Mouse (Mus musculus): ENCODE results near the gene Serpina3f.

DNA sequence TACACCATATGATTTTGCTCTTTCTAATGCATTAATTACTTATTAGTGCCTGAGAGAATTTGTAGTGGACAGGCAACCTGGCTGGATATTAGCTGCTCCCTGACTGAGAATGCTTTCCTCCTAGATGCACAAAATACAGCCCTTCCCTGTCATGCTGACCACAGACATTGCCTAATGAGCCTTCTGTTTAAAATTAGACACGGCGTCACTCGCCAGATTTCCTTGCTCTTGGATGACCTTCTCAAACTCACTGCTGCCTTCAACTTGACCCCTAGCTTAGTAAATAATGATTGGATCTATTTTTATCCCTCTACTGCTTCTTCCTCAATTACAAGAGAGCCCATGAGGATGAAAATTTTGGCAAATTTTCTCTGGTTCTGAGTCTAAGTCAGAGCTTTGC, 39.6 kb upstream of the Serpina3f start:
- TF ChIP-seq SIN3A (IDR thresholded peaks at IDR 0.05; ENCODE audit: low read length) (no peak), USF2 (IDR thresholded peaks at IDR 0.05; ENCODE audit: borderline replicate concordance in 1 of 2, insufficient read depth in 1 of 2, low read depth in 1 of 2, low read length in 2 of 2) (no peak), TAL1 (IDR thresholded peaks at IDR 0.05; ENCODE audit: low read length) (no peak), EP300 (IDR thresholded peaks at IDR 0.05; ENCODE audit: low read depth in 1 of 2, low read length in 2 of 2) (no peak)

Measured in MEL (cell line).